Mouse (Mus musculus): ENCODE data around the gene Tctex1d2. TPM values are rescaled to one million over a fixed set of nuclear protein-coding genes. Genes with fewer than 3 reads are reported as not detected.

Tctex1d2 gene
- polyA plus RNA-seq, 1 experiment, result not detected

DNA sequence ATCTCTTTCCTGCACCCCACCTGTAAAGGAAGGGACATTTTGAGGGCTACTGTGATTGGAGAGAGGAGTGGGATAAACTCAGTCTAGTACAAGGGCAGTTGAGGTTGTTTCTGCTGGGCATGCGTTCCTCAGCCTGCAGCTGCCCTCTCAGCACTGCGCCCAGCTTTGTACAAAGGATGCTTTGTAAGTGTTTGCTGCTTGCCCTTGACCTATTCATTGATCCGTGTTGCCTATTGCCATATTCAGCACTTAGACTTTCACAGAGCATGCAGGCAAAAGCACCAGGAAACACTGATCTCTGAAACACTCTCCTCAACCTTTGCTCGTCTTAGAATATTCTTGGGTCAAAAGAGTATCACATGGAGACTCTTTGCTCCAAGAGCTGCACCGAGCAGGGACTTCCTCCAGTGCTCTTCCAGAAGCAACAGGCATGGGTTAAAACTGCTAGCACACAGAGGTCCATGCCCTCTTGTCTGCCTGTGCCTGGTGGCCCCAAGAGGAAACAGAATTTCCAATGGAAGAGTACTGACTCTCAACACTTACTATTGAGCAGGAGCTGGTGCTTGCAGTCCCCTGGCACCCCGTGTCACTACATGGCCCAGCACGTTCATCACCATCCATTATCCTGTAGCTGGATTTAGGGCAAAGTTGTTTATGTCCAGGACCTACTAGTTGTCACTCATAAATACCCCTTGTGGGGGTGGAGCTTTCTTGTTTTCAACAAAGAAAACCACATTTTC is 52.9 kb downstream of the Tctex1d2 start:
- Histone ChIP-seq H3K4me1 (ENCODE audit: control insufficient read depth) (0 out of 2 replicates have a peak, but pooled peaks cover 2% of the 10 kb centered on the region), H3K36me3 (ENCODE audit: control insufficient read depth) (peaks cover 81% of the 10 kb centered on the region), H3K9me3 (ENCODE audit: control insufficient read depth, low read length) (no peaks in the 10 kb centered on the region), H3K4me3 (replicated peaks) (no peak overlapping the region), H3K27me3 (ENCODE audit: control insufficient read depth) (no peaks in the 10 kb centered on the region)
- TF ChIP-seq GATA1 (IDR thresholded peaks at IDR 0.05; ENCODE audit: low read length), result no peak
- TF ChIP-seq TAL1 (IDR thresholded peaks at IDR 0.05; ENCODE audit: low read length), result no peak

DNA sequence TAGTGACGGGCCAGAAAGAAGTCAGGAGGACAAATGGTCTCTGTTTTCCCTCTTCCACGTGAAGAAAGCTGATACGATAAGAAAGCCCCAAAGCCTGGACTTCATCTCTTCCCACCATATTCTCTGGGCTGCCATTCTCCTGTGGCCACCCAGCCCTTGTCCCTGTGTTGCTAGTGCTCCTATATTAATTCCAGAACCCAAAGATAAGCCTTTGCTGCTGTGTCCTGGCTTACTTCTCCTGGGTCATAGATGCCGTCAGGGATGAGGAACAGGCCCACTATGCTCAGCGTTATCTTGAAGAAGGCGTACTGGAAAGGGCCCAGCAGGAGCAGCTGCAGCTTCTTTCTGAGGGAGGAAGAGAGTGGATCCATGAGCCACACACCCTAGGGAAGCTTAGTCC is 57.8 kb downstream of the Tctex1d2 start:
- peaks cover 32% of the 10 kb centered on the region for H3K36me3 ChIP-seq (ENCODE audit: control insufficient read depth)
- H3K4me1 ChIP-seq (ENCODE audit: control insufficient read depth), result no peaks in the 10 kb centered on the region
- no peaks in the 10 kb centered on the region for H3K9me3 ChIP-seq (ENCODE audit: control insufficient read depth, low read length)
- no peaks in the 10 kb centered on the region for H3K27me3 ChIP-seq (ENCODE audit: control insufficient read depth)
- TF ChIP-seq TAL1 (IDR thresholded peaks at IDR 0.05; ENCODE audit: low read length), result no peak
- TF ChIP-seq GATA1 (IDR thresholded peaks at IDR 0.05; ENCODE audit: low read length), result no peak
- H3K4me3 ChIP-seq (replicated peaks), result no peak overlapping the region

Other genes starting within 250 kb of the Tctex1d2 start
- gene Bex6, start 239.9 kb upstream of the Tctex1d2 start, polyA plus RNA-seq (2012), result not detected in 2 replicates
- gene Fbxo45, start 172.5 kb upstream of the Tctex1d2 start, polyA plus RNA-seq (2012), result 0.35 and 0.37 TPM in 2 replicates
- 1.6 and 2.4 TPM in 2 replicates for gene Wdr53, start 172.5 kb upstream of the Tctex1d2 start, polyA plus RNA-seq (2012)
- not detected in 2 replicates for gene Smco1, start 148.2 kb upstream of the Tctex1d2 start, polyA plus RNA-seq (2012)
- gene Rnf168, start 142.2 kb upstream of the Tctex1d2 start, polyA plus RNA-seq (2012), result 0.71 and 0.79 TPM in 2 replicates
- 0.14 and 0.39 TPM in 2 replicates for gene Ubxn7, start 87.4 kb upstream of the Tctex1d2 start, polyA plus RNA-seq (2012)
- not detected in 2 replicates for gene Tm4sf19, start 19.2 kb upstream of the Tctex1d2 start, polyA plus RNA-seq (2012)
- 3.9 and 6.2 TPM in 2 replicates for gene Pcyt1a, start 11.2 kb downstream of the Tctex1d2 start, polyA plus RNA-seq (2012)
- not detected in 2 replicates for gene Slc51a, start 68.2 kb downstream of the Tctex1d2 start, polyA plus RNA-seq (2012)
- gene Zdhhc19, start 76.6 kb downstream of the Tctex1d2 start, polyA plus RNA-seq (2012), result not detected in 2 replicates
- 5.4 and 6.9 TPM in 2 replicates for gene Tfrc, start 189.2 kb downstream of the Tctex1d2 start, polyA plus RNA-seq (2012)
- gene Tnk2, start 224.2 kb downstream of the Tctex1d2 start, polyA plus RNA-seq (2012), result 59.1 and 61.6 TPM in 2 replicates